Mouse (Mus musculus) lung, postnatal 0 days (tissue): ENCODE results near the gene Parp14.

Source experiments
- CTCF ChIP-seq: IDR thresholded peaks from 2 replicates; pipeline ENCODE4 v1.5.1; 2016; ENCODE audit warnings: antibody characterized with exemption, mild to moderate bottlenecking
- EP300 ChIP-seq: IDR thresholded peaks from 2 replicates; pipeline ENCODE4 v1.6.1; 2016; ENCODE audit warnings: antibody characterized with exemption, mild to moderate bottlenecking, control low read depth

DNA sequence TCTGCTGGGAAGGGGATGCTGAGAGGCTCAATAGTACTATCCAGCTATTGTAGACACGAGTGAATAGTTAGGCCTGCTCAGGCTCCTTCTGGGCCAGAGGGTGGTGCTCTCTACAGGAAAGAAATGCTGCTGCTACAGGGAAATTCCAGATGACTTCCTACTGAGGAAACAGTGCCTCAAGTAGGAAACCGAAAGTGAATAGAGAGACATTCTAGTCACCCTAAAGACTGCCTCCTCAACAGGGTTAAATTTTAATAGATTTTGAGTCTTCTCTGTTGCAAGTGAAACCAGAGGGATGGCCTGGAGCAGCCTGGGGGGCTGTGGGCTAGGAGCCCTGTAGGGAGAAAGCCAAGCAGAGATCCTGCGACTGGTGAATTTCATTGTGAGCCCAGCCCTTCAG is 2.2 kb downstream of the Parp14 start:
- TF ChIP-seq EP300 (no peak), CTCF (peak; percentile 51)
